Mouse (Mus musculus): ENCODE measurements around the gene Ctns.

Ctns gene

DNA sequence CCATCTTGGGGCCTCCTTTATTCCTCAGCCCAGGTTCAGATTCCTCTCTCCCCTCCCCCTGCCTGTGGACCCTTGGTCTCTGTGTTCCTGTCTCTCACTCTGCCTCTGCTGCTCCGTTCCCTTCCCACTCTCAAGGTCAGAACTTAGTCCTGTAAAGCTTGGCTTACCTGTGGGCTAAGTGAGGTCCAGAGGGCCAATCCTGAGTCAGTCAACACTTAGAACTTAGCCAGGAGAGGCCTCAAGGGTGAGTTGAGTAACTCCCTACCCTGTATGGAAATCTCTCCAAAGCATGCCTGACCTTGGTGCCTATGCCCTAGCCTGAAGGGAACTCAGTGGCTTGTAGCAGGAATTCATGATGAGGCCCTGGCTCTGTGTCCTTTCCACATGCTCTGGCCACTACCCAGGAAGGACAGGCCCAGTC lies 54.6 kb downstream of the Ctns start:
- DNase-seq (ENCODE audit: extremely low read depth, low read depth), result no peak

DNA sequence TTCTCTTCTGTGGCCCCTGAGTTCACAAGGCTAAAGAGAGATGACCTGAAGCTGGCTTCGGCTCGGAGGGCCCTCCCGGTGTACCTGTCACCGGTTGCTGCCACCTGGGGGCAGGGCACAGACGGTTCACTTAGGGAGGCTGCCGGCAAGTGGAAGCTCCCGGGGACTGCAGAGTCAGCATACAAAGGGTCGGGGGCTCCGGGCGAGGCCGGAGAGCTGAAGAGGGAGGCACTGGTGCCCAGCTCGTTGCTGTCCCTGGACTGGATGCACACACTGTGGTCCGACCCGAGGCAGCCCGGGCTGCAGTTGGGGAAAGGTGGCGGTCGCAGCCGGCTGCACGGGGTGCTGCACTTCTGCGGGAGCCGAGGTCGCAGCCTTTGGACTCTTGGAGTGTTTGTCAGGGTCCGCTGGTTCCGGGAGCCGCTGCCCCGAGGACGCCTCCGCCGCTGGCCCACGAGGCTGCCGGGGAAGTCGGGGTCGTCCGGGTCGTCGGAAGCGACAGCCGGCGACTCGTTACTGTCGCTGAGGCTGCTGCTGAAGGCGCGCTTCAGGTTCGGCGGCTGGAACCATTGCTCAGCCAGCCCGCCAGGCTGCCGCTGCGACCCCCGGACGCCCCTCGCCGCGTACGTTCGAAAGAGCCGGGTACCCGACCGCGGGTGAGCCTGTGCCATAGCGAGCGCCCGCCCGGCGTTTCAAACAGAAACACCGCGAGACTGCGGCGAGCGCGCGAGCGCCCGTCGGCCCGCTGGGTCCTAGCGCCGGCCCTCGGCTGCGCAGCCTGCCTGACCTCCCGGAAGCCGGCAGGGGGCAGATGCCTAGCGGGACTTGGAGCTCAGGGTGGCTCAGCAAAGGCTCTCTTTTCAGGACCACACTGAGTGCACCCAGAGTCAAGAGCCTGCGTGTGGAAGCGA lies 61.0 kb downstream of the Ctns start, which contains the start of gene Haspin:
Gene Haspin, minus strand, starts transcription at position 704 of the 911 bp plus-strand sequence.
- DNase-seq (ENCODE audit: extremely low read depth, low read depth), result peak; percentile 76

DNA sequence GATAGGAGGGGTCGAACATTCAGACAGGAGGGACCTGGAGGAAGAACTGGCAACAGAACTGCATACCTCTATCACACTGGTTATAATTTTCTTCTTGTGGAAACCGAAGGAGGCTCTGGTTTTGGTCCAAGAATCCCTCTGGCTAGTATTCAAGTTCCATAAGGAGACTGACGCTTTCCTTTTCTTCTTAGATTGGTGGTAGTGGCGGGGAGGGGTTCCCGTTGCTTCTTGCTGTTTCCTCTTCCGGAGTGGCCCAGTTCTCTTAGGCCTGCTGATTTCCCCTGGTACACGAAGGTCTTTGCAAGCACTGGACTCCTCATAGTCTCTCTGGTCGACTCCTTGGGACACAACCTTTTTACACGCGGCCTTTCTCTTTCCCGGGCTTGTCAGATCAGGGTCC lies 61.7 kb downstream of the Ctns start:
- no peak for DNase-seq (ENCODE audit: extremely low read depth, low read depth)

- no peak for DNase-seq (ENCODE audit: extremely low read depth, low read depth)
Measured at GRCm38 (mm10) chr11:73136587-73136986, 62.3 kb downstream of the Ctns start.

DNA sequence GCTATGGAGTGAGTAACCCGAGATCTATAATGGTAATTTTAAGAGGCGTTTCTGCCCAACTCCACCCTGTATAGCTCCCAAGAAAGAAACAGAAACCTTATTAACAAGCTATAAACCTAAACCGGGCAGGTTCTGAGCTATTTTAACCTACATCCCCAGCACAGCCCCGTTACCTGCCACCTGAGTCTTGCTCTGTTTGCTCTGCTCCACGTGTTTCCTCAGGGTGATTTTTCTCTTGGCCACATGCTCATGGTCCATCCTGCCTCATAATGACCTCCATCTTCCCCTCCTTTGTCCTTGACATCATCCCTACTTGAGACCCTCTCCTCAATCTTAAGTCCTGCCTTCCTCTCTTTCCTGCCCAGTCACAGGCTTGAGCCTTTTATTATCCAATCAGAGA lies 64.6 kb downstream of the Ctns start:
- DNase-seq (ENCODE audit: extremely low read depth, low read depth), result no peak
